Mouse (Mus musculus): ENCODE results near the gene Fbxl16.

Fbxl16 gene

DNA sequence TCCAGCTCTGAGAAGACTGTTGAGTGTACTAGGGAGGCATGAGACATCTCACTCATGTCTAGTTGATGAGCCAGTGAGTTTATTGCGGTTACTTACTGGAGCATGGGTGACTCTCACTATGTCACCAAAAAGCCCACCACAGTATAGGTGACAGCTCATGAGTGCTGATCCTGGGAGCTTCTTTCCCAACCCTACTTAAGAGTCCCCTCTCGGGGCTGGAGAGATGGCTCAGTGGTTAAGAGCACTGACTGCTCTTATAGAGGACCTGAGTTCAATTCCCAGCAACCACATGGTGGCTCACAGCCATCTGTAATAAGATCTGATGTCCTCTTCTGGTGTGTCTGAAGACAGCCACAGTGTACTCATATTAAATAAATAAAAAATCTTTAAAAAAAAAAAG is 61.1 kb downstream of the Fbxl16 start:
- no peak for DNase-seq (ENCODE audit: low read depth in 2 of 2, low spot score in 2 of 2)

Data from CD8-positive naive resting alpha-beta T cell, adult 2 months (primary cell).